Mouse (Mus musculus) thymus, postnatal 0 days (tissue): ENCODE results near the gene Ankrd55. TPM values are rescaled to one million over a fixed set of nuclear protein-coding genes. Genes with fewer than 3 reads are reported as not detected.
"Not testable (repeated sequence)": the region's sequence is repeated elsewhere in the genome, so short reads cannot be mapped to it uniquely, and the experiment has no call there.

Experiments
- DNase-seq: peaks from one replicate; pipeline ENCODE4 v3.0.0-alpha.2; 2015; ENCODE audit warnings: low spot score
- polyA plus RNA-seq: library from polyadenylated mRNA; unstranded; fragments of >200 nt; fragmentation: Nextera tagmentation; extraction: Ambion mirVana; gene quantifications from 2 replicates; pipeline ENCODE4 v1.2.1, GENCODE M21; 2015

Gene Ankrd55
- polyA plus RNA-seq, 1 experiment from 2014 or later, result 1.9 TPM

GRCm38 (mm10) chr13:112410461-112410860, 122.2 kb downstream of the Ankrd55 start:
- DNase-seq, result no peak

GRCm38 (mm10) chr13:112411216-112411822, 123.1 kb downstream of the Ankrd55 start:
- DNase-seq, result no peak

- DNase-seq, result no peak
Observed at GRCm38 (mm10) chr13:112412251-112412650, 124.0 kb downstream of the Ankrd55 start.

- no peak for DNase-seq
Observed at GRCm38 (mm10) chr13:112412824-112413223, 124.6 kb downstream of the Ankrd55 start.

- no peak for DNase-seq
Observed at GRCm38 (mm10) chr13:112413611-112414010, 125.4 kb downstream of the Ankrd55 start.

GRCm38 (mm10) chr13:112415896-112416295, 127.6 kb downstream of the Ankrd55 start:
- no peak for DNase-seq

GRCm38 (mm10) chr13:112416410-112417162, 128.3 kb downstream of the Ankrd55 start:
- no peak for DNase-seq

GRCm38 (mm10) chr13:112417163-112417523, 128.9 kb downstream of the Ankrd55 start:
- DNase-seq, result peak; percentile 29

- peak; percentile 84 for DNase-seq
Observed at GRCm38 (mm10) chr13:112417861-112418423, 129.7 kb downstream of the Ankrd55 start.

- peak; percentile 70 for DNase-seq
Observed at GRCm38 (mm10) chr13:112418595-112418994, 130.3 kb downstream of the Ankrd55 start.

GRCm38 (mm10) chr13:112424212-112424611, 136.0 kb downstream of the Ankrd55 start:
- DNase-seq, result peak; percentile 85

- DNase-seq, result peak; percentile 94
Observed at GRCm38 (mm10) chr13:112424635-112425034, 136.4 kb downstream of the Ankrd55 start.

GRCm38 (mm10) chr13:112425181-112425654, 137.0 kb downstream of the Ankrd55 start:
- DNase-seq, result no peak

GRCm38 (mm10) chr13:112426265-112427135, 138.2 kb downstream of the Ankrd55 start:
- peak; percentile 60 for DNase-seq

- DNase-seq, result not testable (repeated sequence)
Observed at GRCm38 (mm10) chr13:112427136-112427470, 138.9 kb downstream of the Ankrd55 start.

- peak; percentile 91 for DNase-seq
Observed at GRCm38 (mm10) chr13:112427521-112427920, 139.3 kb downstream of the Ankrd55 start.

GRCm38 (mm10) chr13:112433271-112433670, 145.0 kb downstream of the Ankrd55 start:
- peak; percentile 81 for DNase-seq
